ENCODE assay signal across 8 mouse cellular contexts in genomic region chr11:78822792-78823498, GRCm38 (mm10). TPM values are rescaled to one million over a fixed set of nuclear protein-coding genes. Genes with fewer than 3 reads are reported as not detected.
DNase-seq lines count a peak whose midpoint lies in the region; ATAC-seq and TF ChIP-seq lines count a peak whose summit lies in the region.

No protein-coding gene starts in this region.

- no peak overlapping the region for H3K4me3 ChIP-seq in heart, embryonic 11.5 days (ENCODE audit: low read depth, low read length)
- no peak overlapping the region for H3K4me3 ChIP-seq in kidney, embryonic 16.5 days (ENCODE audit: low read length)

- intact Hi-C loops in heart, postnatal 14 days (cut with DNase I): loop anchor here (5.0 kb wide), 1 partner anchor 76 kb away; no protein-coding TSS in a partner anchor

- no peaks in the 10 kb centered on the region for H3K27me3 ChIP-seq in heart, embryonic 11.5 days (ENCODE audit: control insufficient read depth, insufficient read depth, low read length)
- no peaks in the 10 kb centered on the region for H3K27me3 ChIP-seq in kidney, embryonic 16.5 days (ENCODE audit: insufficient read depth, low read length)

- no peak for TF ChIP-seq POLR2A in brain, embryonic 14.5 days (IDR thresholded peaks at IDR 0.05; ENCODE audit: borderline replicate concordance, extremely low read depth, insufficient read depth, insufficient read length, poor library complexity, severe bottlenecking)

- H3K4me1 ChIP-seq in heart, embryonic 11.5 days (ENCODE audit: control insufficient read depth, insufficient read depth, low read length): peaks cover 14% of the 10 kb centered on the region
- peaks cover 55% of the 10 kb centered on the region for H3K4me1 ChIP-seq in kidney, embryonic 16.5 days (ENCODE audit: insufficient read depth, low read length)

- H3K9me3 ChIP-seq in heart, embryonic 11.5 days (replicated peaks; ENCODE audit: control insufficient read depth, low read length): no peaks in the 10 kb centered on the region
- H3K9me3 ChIP-seq in kidney, embryonic 16.5 days (ENCODE audit: low read length): no peaks in the 10 kb centered on the region

- no peaks in the 10 kb centered on the region for H3K36me3 ChIP-seq in heart, embryonic 11.5 days (ENCODE audit: control insufficient read depth, insufficient read depth, low read length)
- H3K36me3 ChIP-seq in kidney, embryonic 16.5 days (ENCODE audit: insufficient read depth, low read length): no peaks in the 10 kb centered on the region

- no peak for ATAC-seq in heart, embryonic 11.5 days (replicated peaks; ENCODE audit: insufficient number of reproducible peaks, low FRiP score, low TSS enrichment)
- no peak for ATAC-seq in kidney, embryonic 16.5 days (ENCODE audit: low FRiP score, low TSS enrichment)
- ATAC-seq in inflammation-experienced regulatory T-cells, adult 6 months: no peak

- no peak overlapping the region for H3K9ac ChIP-seq in heart, embryonic 11.5 days (ENCODE audit: low read depth, low read length)
- H3K9ac ChIP-seq in kidney, embryonic 16.5 days (replicated peaks; ENCODE audit: low read length): no peak overlapping the region

- peak; percentile 52 to 69 for DNase-seq in heart, postnatal 14 days
- peak; percentile 54 for DNase-seq in urinary bladder, postnatal 14 days (ENCODE audit: low spot score)
- DNase-seq in urinary bladder, postnatal 4 days (ENCODE audit: low spot score in 2 of 2): no peak
- DNase-seq in brain, embryonic 14.5 days (ENCODE audit: low read depth): peak; percentile 75
- DNase-seq in retina, postnatal 1 day: peak; percentile 77

- no peak overlapping the region for H3K4me2 ChIP-seq in heart, embryonic 11.5 days
- H3K4me2 ChIP-seq in kidney, embryonic 16.5 days (replicated peaks; ENCODE audit: low read depth, low read length): 0 out of 2 replicates have a peak overlapping the region, but pooled peaks have one; percentile 10

- no peak overlapping the region for H3K27ac ChIP-seq in heart, embryonic 11.5 days (ENCODE audit: low read depth, low read length)
- H3K27ac ChIP-seq in kidney, embryonic 16.5 days (ENCODE audit: low read length): peak overlapping the region; percentile 51; the same call in 1 of the 2 replicates

- TF ChIP-seq CTCF in brain, embryonic 14.5 days (IDR thresholded peaks at IDR 0.05; ENCODE audit: borderline replicate concordance, extremely low read depth, insufficient read depth, insufficient read length): peak; percentile 64; the same call in 1 of the 2 replicates

- WGBS in heart, embryonic 11.5 days (ENCODE audit: insufficient replicate concordance): 51% methylated on average over 13 of the region's 13 CpGs
- 50% methylated on average over 13 of the region's 13 CpGs for WGBS in kidney, embryonic 16.5 days

RNA-seq across cellular contexts. Expression of gene Lyrm9, which starts 3.4 kb away (rescaled TPM):
- total RNA-seq in heart, postnatal 14 days (2021): 10 to 100 TPM; 31.1 to 36.3 TPM
- 27.4 and 28.3 TPM in 2 replicates for polyA plus RNA-seq in heart, embryonic 11.5 days (2014; fragmentation: Nextera tagmentation; extraction: Ambion mirVana)
- 18.8 and 22.8 TPM in 2 replicates for polyA plus RNA-seq in brain, embryonic 14.5 days (2012; rRNA removed)
- 21.1 TPM in 2 replicates for polyA plus RNA-seq in kidney, embryonic 16.5 days (2015; fragmentation: Nextera tagmentation; extraction: Ambion mirVana)
- 10 to 100 TPM; 17.9 to 38.4 (median 28.3) TPM for polyA plus RNA-seq in inflammation-experienced regulatory T-cells, adult 6 months (2017; shearing (Covaris generic))

Comparison
In these comparisons a context has a peak if more than half of its experiments do, and no peak if none do; other contexts are left out.
1. DNase-seq: peak in heart, postnatal 14 days (2 of 2), urinary bladder, postnatal 14 days (single experiment), brain, embryonic 14.5 days (single experiment) and retina, postnatal 1 day (single experiment); none in urinary bladder, postnatal 4 days (0 of 2).